Mouse (Mus musculus) MEL (cell line): ENCODE results near the gene Ranbp10. TPM values are rescaled to one million over a fixed set of nuclear protein-coding genes. Genes with fewer than 3 reads are reported as not detected.

Experiments used
- DNase-seq: peaks from one replicate; pipeline ENCODE4 v3.0.0; 2011; ENCODE audit warnings: low read depth, low spot score
- H3K27ac ChIP-seq: 2 replicates; pipeline ENCODE4 v1.5.1; 2012; ENCODE audit warnings: low read depth, mild to moderate bottlenecking, control low read depth, low read length, moderate library complexity; ENCODE audit not compliant: control insufficient read depth
- H3K27me3 ChIP-seq, 2 experiments: fragments of 150-350 bp in 1 of 2; sonication (generic) in 1 of 2; 2 replicates each; pipeline ENCODE4 v1.6.1; 2012; ENCODE audit warnings: low read length in 2 of 2, mild to moderate bottlenecking in 2 of 2, improper control_type of control experiment in 1 of 2, moderate library complexity in 1 of 2; ENCODE audit not compliant: insufficient read depth in 2 of 2, control insufficient read depth in 1 of 2
- H3K36me3 ChIP-seq, 2 experiments: 2 replicates each; pipeline ENCODE4 v1.6.1; 2012 to 2014; ENCODE audit warnings: low read length in 2 of 2, improper control_type of control experiment in 1 of 2, inconsistent platforms in 1 of 2, mild to moderate bottlenecking in 1 of 2; ENCODE audit not compliant: insufficient read depth in 2 of 2, control insufficient read depth in 1 of 2
- H3K4me1 ChIP-seq, 2 experiments: fragments of 150-350 bp in 1 of 2; sonication (generic) in 1 of 2; 2 replicates each; pipeline ENCODE4 v1.6.1; 2012; ENCODE audit warnings: low read length in 2 of 2, improper control_type of control experiment in 1 of 2, mild to moderate bottlenecking in 1 of 2; ENCODE audit not compliant: insufficient read depth in 2 of 2, control insufficient read depth in 1 of 2
- H3K4me3 ChIP-seq, 2 experiments: fragments of 150-350 bp in 1 of 2; sonication (generic) in 1 of 2; 2 replicates each; pipeline ENCODE4 v1.5.1; 2012; ENCODE audit warnings: low read depth in 2 of 2, low read length in 2 of 2, mild to moderate bottlenecking in 2 of 2, moderate library complexity in 2 of 2, control low read depth in 1 of 2, improper control_type of control experiment in 1 of 2; ENCODE audit not compliant: control insufficient read depth in 1 of 2, insufficient read depth in 1 of 2
- H3K79me2 ChIP-seq: 2 replicates; pipeline ENCODE4 v1.6.1; 2012; ENCODE audit warnings: mild to moderate bottlenecking, low read length, moderate library complexity; ENCODE audit not compliant: control insufficient read depth, poor library complexity, insufficient read depth
- H3K9ac ChIP-seq: 2 replicates; pipeline ENCODE4 v1.6.1; 2012; ENCODE audit warnings: low read depth, mild to moderate bottlenecking, control low read depth, low read length, moderate library complexity; ENCODE audit not compliant: control insufficient read depth, poor library complexity, severe bottlenecking
- H3K9me3 ChIP-seq: fragments of 150-350 bp; sonication (generic); replicated peaks from 2 replicates; pipeline ENCODE4 v1.6.1; 2012; ENCODE audit warnings: mild to moderate bottlenecking, low read length, improper control_type of control experiment, moderate library complexity; ENCODE audit not compliant: insufficient read depth
- TCF12 ChIP-seq: IDR thresholded peaks from 2 replicates; pipeline ENCODE4 v1.6.1; 2014; ENCODE audit warnings: low read depth, mild to moderate bottlenecking, inconsistent platforms, low read length, improper control_type of control experiment, moderate library complexity
- polyA plus RNA-seq, 2 experiments: library from polyadenylated mRNA; stranded (reverse) in 1 of 2; unstranded in 1 of 2; fragments of >175 nt in 1 of 2; fragments of >200 nt in 1 of 2; gene quantifications; 2 replicates each; pipeline versions ENCODE4 v1.2.1 to v1.2.4; 2012; ENCODE audit warnings: low replicate concordance in 2 of 2, low read depth in 1 of 2; ENCODE audit not compliant: insufficient read length in 2 of 2, insufficient read depth in 1 of 2, missing spikeins in 1 of 2
- total RNA-seq: library from RNA; depleted of rRNA; stranded (reverse); fragments of 300-350 nt; gene quantifications from 2 replicates; pipeline ENCODE4 v1.2.3, GENCODE M21; 2012; rRNA removed

Gene Ranbp10
- total and polyA plus RNA-seq, 3 experiments: 7.4 to 22.1 TPM; not detected in 1

- TF ChIP-seq TCF12: no peak
- Histone ChIP-seq H3K79me2 (no peaks in the 10 kb centered on the region), H3K27me3 (no peaks in the 10 kb centered on the region), H3K27ac (no peak overlapping the region), H3K4me3 (no peak overlapping the region), H3K9me3 (no peaks in the 10 kb centered on the region), H3K9ac (no peak overlapping the region), H3K4me1 (no peaks in the 10 kb centered on the region; a peak in 2 of 4 replicates), H3K36me3 (0 out of 4 replicates have a peak, but pooled peaks cover 0 to 2% of the 10 kb centered on the region in 2 experiments)
- no peak for DNase-seq
Observed at GRCm38 (mm10) chr8:105719637-105720036, 107.5 kb downstream of the Ranbp10 start.

Other genes with a start within 250 kb of the Ranbp10 start
- gene Ripor1, start 222.1 kb downstream of the Ranbp10 start, total RNA-seq: 15.7 and 16.6 TPM in 2 replicates
- 100 to 1,000 TPM in 1 of 2 experiments, not detected in 1; 120 TPM for gene Ripor1, start 222.1 kb downstream of the Ranbp10 start, polyA plus RNA-seq
- 36.4 and 40.7 TPM in 2 replicates for gene Ctcf, start 190.8 kb downstream of the Ranbp10 start, total RNA-seq
- 100 to 1,000 TPM in 1 of 2 experiments, 10 to 100 TPM in 1; 87.1 to 670 TPM for gene Ctcf, start 190.8 kb downstream of the Ranbp10 start, polyA plus RNA-seq
- gene Agrp, start 190.0 kb downstream of the Ranbp10 start, total RNA-seq: not detected in 2 replicates
- gene Agrp, start 190.0 kb downstream of the Ranbp10 start, polyA plus RNA-seq: under 1 TPM in 1 of 2 experiments, not detected in 1; 0.63 TPM
- 7.9 and 9.5 TPM in 2 replicates for gene Carmil2, start 141.1 kb downstream of the Ranbp10 start, total RNA-seq
- 10 to 100 TPM in 1 of 2 experiments, not detected in 1; 62.7 TPM for gene Carmil2, start 141.1 kb downstream of the Ranbp10 start, polyA plus RNA-seq
- gene Acd, start 126.2 kb downstream of the Ranbp10 start, total RNA-seq: 7.5 and 9.3 TPM in 2 replicates
- 10 to 100 TPM in 1 of 2 experiments, not detected in 1; 53.9 TPM for gene Acd, start 126.2 kb downstream of the Ranbp10 start, polyA plus RNA-seq
- 12.3 and 13.7 TPM in 2 replicates for gene Pard6a, start 126.2 kb downstream of the Ranbp10 start, total RNA-seq
- gene Pard6a, start 126.2 kb downstream of the Ranbp10 start, polyA plus RNA-seq: 10 to 100 TPM in 1 of 2 experiments, not detected in 1; 20.5 TPM
- 0.13 and 0.23 TPM in 2 replicates for gene 4933405L10Rik, start 119.7 kb downstream of the Ranbp10 start, total RNA-seq
- gene 4933405L10Rik, start 119.7 kb downstream of the Ranbp10 start, polyA plus RNA-seq: under 1 TPM in 1 of 2 experiments, not detected in 1; 0.42 TPM
- gene Enkd1, start 119.1 kb downstream of the Ranbp10 start, total RNA-seq: 22.0 TPM in 2 replicates
- gene Enkd1, start 119.1 kb downstream of the Ranbp10 start, polyA plus RNA-seq: 10 to 100 TPM in 1 of 2 experiments, not detected in 1; 42.6 TPM
- gene Gfod2, start 68.7 kb downstream of the Ranbp10 start, total RNA-seq: 7.0 and 8.3 TPM in 2 replicates
- 1 to 10 TPM in 1 of 2 experiments, not detected in 1; 7.0 TPM for gene Gfod2, start 68.7 kb downstream of the Ranbp10 start, polyA plus RNA-seq
- not detected in 2 replicates for gene Tsnaxip1, start 381 bp upstream of the Ranbp10 start, total RNA-seq
- gene Tsnaxip1, start 381 bp upstream of the Ranbp10 start, polyA plus RNA-seq: under 1 TPM in 1 of 2 experiments, not detected in 1; 0.10 TPM
- 14.2 and 15.7 TPM in 2 replicates for gene Cenpt, start 25.9 kb upstream of the Ranbp10 start, total RNA-seq
- 10 to 100 TPM in 1 of 2 experiments, not detected in 1; 26.5 TPM for gene Cenpt, start 25.9 kb upstream of the Ranbp10 start, polyA plus RNA-seq
- gene Thap11, start 27.8 kb upstream of the Ranbp10 start, total RNA-seq: 41.9 and 48.8 TPM in 2 replicates
- 10 to 100 TPM in 1 of 2 experiments, not detected in 1; 51.4 TPM for gene Thap11, start 27.8 kb upstream of the Ranbp10 start, polyA plus RNA-seq
- 167 and 198 TPM in 2 replicates for gene Nutf2, start 33.2 kb upstream of the Ranbp10 start, total RNA-seq
- gene Nutf2, start 33.2 kb upstream of the Ranbp10 start, polyA plus RNA-seq: 10 to 100 TPM in 1 of 2 experiments, not detected in 1; 28.0 TPM
- gene Edc4, start 53.5 kb upstream of the Ranbp10 start, total RNA-seq: 44.5 and 46.1 TPM in 2 replicates
- 10 to 100 TPM in 1 of 2 experiments, not detected in 1; 72.1 TPM for gene Edc4, start 53.5 kb upstream of the Ranbp10 start, polyA plus RNA-seq
- gene Nrn1l, start 66.2 kb upstream of the Ranbp10 start, total RNA-seq: not detected in 2 replicates
- under 1 TPM in 1 of 2 experiments, not detected in 1; 0.39 TPM for gene Nrn1l, start 66.2 kb upstream of the Ranbp10 start, polyA plus RNA-seq
- 11.5 and 12.9 TPM in 2 replicates for gene Pskh1, start 73.1 kb upstream of the Ranbp10 start, total RNA-seq
- gene Pskh1, start 73.1 kb upstream of the Ranbp10 start, polyA plus RNA-seq: 10 to 100 TPM in 1 of 2 experiments, not detected in 1; 26.2 TPM
- 0.69 and 1.5 TPM in 2 replicates for gene Ctrl, start 106.5 kb upstream of the Ranbp10 start, total RNA-seq
- 1 to 10 TPM in 1 of 2 experiments, not detected in 1; 3.0 TPM for gene Ctrl, start 106.5 kb upstream of the Ranbp10 start, polyA plus RNA-seq
- 228 and 275 TPM in 2 replicates for gene Psmb10, start 111.1 kb upstream of the Ranbp10 start, total RNA-seq
- 100 to 1,000 TPM in 1 of 2 experiments, not detected in 1; 193 TPM for gene Psmb10, start 111.1 kb upstream of the Ranbp10 start, polyA plus RNA-seq
- 0.78 and 1.1 TPM in 2 replicates for gene Lcat, start 116.0 kb upstream of the Ranbp10 start, total RNA-seq
- gene Lcat, start 116.0 kb upstream of the Ranbp10 start, polyA plus RNA-seq: 1 to 10 TPM in 1 of 2 experiments, not detected in 1; 2.5 TPM
- gene Slc12a4, start 138.7 kb upstream of the Ranbp10 start, total RNA-seq: 22.2 and 25.6 TPM in 2 replicates
- 10 to 100 TPM in 1 of 2 experiments, not detected in 1; 32.3 TPM for gene Slc12a4, start 138.7 kb upstream of the Ranbp10 start, polyA plus RNA-seq
- not detected in 2 replicates for gene Dpep3, start 152.1 kb upstream of the Ranbp10 start, total RNA-seq
- under 1 TPM in 1 of 2 experiments, not detected in 1; 0.11 TPM for gene Dpep3, start 152.1 kb upstream of the Ranbp10 start, polyA plus RNA-seq
- gene Dus2, start 164.0 kb upstream of the Ranbp10 start, total RNA-seq: 8.6 and 9.2 TPM in 2 replicates
- gene Dus2, start 164.0 kb upstream of the Ranbp10 start, polyA plus RNA-seq: 10 to 100 TPM in 1 of 2 experiments, not detected in 1; 11.9 TPM
- not detected in 2 replicates for gene Dpep2nb, start 178.6 kb upstream of the Ranbp10 start, total RNA-seq
- gene Dpep2nb, start 178.6 kb upstream of the Ranbp10 start, polyA plus RNA-seq: under 1 TPM in 1 of 2 experiments, not detected in 1; 0.14 TPM
- gene Ddx28, start 184.5 kb upstream of the Ranbp10 start, total RNA-seq: 23.4 and 29.9 TPM in 2 replicates
- gene Ddx28, start 184.5 kb upstream of the Ranbp10 start, polyA plus RNA-seq: 10 to 100 TPM in 1 of 2 experiments, not detected in 1; 21.8 TPM
- 14.4 and 16.9 TPM in 2 replicates for gene Nfatc3, start 231.5 kb upstream of the Ranbp10 start, total RNA-seq
- gene Nfatc3, start 231.5 kb upstream of the Ranbp10 start, polyA plus RNA-seq: 10 to 100 TPM; 50.2 to 59.3 TPM